Mouse (Mus musculus): ENCODE measurements around the gene Nme7.

GRCm38 (mm10) chr1:164418320-164418719 lies 114.4 kb downstream of the Nme7 start:
- TF ChIP-seq CTCF (IDR thresholded peaks at IDR 0.05; ENCODE audit: borderline replicate concordance, insufficient read depth, low read depth, low read length), result no peak
- TF ChIP-seq POLR2A (IDR thresholded peaks at IDR 0.05; ENCODE audit: borderline replicate concordance, insufficient read depth, low read length), result no peak
